Comparison of ENCODE assay signal across 7 mouse cellular contexts in genomic region chr3:104779949-104780348, GRCm38 (mm10). TPM values are rescaled to one million over a fixed set of nuclear protein-coding genes. Genes with fewer than 3 reads are reported as not detected.
DNase-seq lines count a peak whose midpoint lies in the region; ATAC-seq lines count a peak whose summit lies in the region.

No protein-coding gene starts in this region.

- DNase-seq in liver, result peak; percentile 66
- DNase-seq in MEL-GATA-1-ER (ENCODE audit: extremely low read depth, low read depth), result peak; percentile 75
- peak; percentile 39 for DNase-seq in c-Kit-positive CD71-positive TER-119-positive erythroid progenitor cells, embryonic 14.5 days (ENCODE audit: low spot score)
- peak; percentile 42 for DNase-seq in gastrocnemius, postnatal 25 days
- peak; percentile 86 for DNase-seq in limb, embryonic 11.5 days (ENCODE audit: low spot score)
- peak; percentile 84 for DNase-seq in right cerebral cortex, postnatal 4 days

- no peak overlapping the region for H3K4me2 ChIP-seq in liver, embryonic 12.5 days
- H3K4me2 ChIP-seq in limb, embryonic 11.5 days (ENCODE audit: low read depth, severe bottlenecking), result no peak overlapping the region

- no peak overlapping the region for H3K27ac ChIP-seq in liver, embryonic 12.5 days
- H3K27ac ChIP-seq in limb, embryonic 11.5 days (replicated peaks; ENCODE audit: low read depth, low read length), result no peak overlapping the region

- peaks cover 25% of the 10 kb centered on the region for H3K4me1 ChIP-seq in liver, embryonic 12.5 days
- H3K4me1 ChIP-seq in limb, embryonic 11.5 days (ENCODE audit: control insufficient read depth, insufficient read depth, low read length), result peaks cover 11% of the 10 kb centered on the region

- peaks cover 97% of the 10 kb centered on the region for H3K27me3 ChIP-seq in liver, embryonic 12.5 days (replicated peaks)
- peaks cover 64% of the 10 kb centered on the region for H3K27me3 ChIP-seq in limb, embryonic 11.5 days (ENCODE audit: control insufficient read depth, insufficient read depth, low read length)

- no peak overlapping the region for H3K4me3 ChIP-seq in liver, embryonic 12.5 days
- H3K4me3 ChIP-seq in limb, embryonic 11.5 days (ENCODE audit: low read depth, low read length), result no peak overlapping the region

- ATAC-seq in liver, embryonic 12.5 days, result no peak
- no peak for ATAC-seq in limb, embryonic 11.5 days (ENCODE audit: insufficient number of reproducible peaks, low FRiP score, low TSS enrichment, low read depth)

- no peaks in the 10 kb centered on the region for H3K9me3 ChIP-seq in liver, embryonic 12.5 days (replicated peaks)
- H3K9me3 ChIP-seq in limb, embryonic 11.5 days (ENCODE audit: control insufficient read depth, low read length), result no peaks in the 10 kb centered on the region

- H3K9ac ChIP-seq in liver, embryonic 12.5 days, result no peak overlapping the region
- H3K9ac ChIP-seq in limb, embryonic 11.5 days (ENCODE audit: low read length), result no peak overlapping the region

- 2% methylated on average over 7 of the region's 7 CpGs for WGBS in liver, embryonic 12.5 days (ENCODE audit: insufficient replicate concordance)
- 0% methylated on average over 7 of the region's 7 CpGs for WGBS in limb, embryonic 11.5 days

- H3K36me3 ChIP-seq in liver, embryonic 12.5 days, result no peaks in the 10 kb centered on the region
- H3K36me3 ChIP-seq in limb, embryonic 11.5 days (ENCODE audit: control insufficient read depth, insufficient read depth, low read length), result no peaks in the 10 kb centered on the region

RNA-seq across cellular contexts. Expression of gene Ppm1j, which starts 0.9 kb away (rescaled TPM):
- 0.79 and 1.3 TPM in 2 replicates for polyA plus RNA-seq in liver, embryonic 12.5 days (2016; fragmentation: Nextera tagmentation; extraction: Ambion mirVana)
- total RNA-seq in gastrocnemius, postnatal 25 days (2021), result 10 to 100 TPM; 34.3 to 40.8 TPM
- 1.3 and 1.8 TPM in 2 replicates for polyA plus RNA-seq in limb, embryonic 11.5 days (2014; fragmentation: Nextera tagmentation; extraction: Ambion mirVana)

RNA-seq across cellular contexts. Expression of gene Fam19a3, which starts 1.7 kb away (rescaled TPM):
- not detected in 2 replicates for polyA plus RNA-seq in liver, embryonic 12.5 days (2016; fragmentation: Nextera tagmentation; extraction: Ambion mirVana)
- 1 to 10 TPM; 4.0 to 4.6 TPM for total RNA-seq in gastrocnemius, postnatal 25 days (2021)
- 0.29 and 0.30 TPM in 2 replicates for polyA plus RNA-seq in limb, embryonic 11.5 days (2014; fragmentation: Nextera tagmentation; extraction: Ambion mirVana)

RNA-seq across cellular contexts. Expression of gene Rhoc, which starts 8.2 kb away (rescaled TPM):
- 28.1 and 34.1 TPM in 2 replicates for polyA plus RNA-seq in liver, embryonic 12.5 days (2016; fragmentation: Nextera tagmentation; extraction: Ambion mirVana)
- 10 to 100 TPM; 44.8 to 66.5 TPM for total RNA-seq in gastrocnemius, postnatal 25 days (2021)
- polyA plus RNA-seq in limb, embryonic 11.5 days (2014; fragmentation: Nextera tagmentation; extraction: Ambion mirVana), result 146 and 160 TPM in 2 replicates

RNA-seq across cellular contexts. Expression of gene Mov10, which starts 38.4 kb away (rescaled TPM):
- polyA plus RNA-seq in liver, embryonic 12.5 days (2016; fragmentation: Nextera tagmentation; extraction: Ambion mirVana), result 28.5 and 29.2 TPM in 2 replicates
- total RNA-seq in gastrocnemius, postnatal 25 days (2021), result 1 to 10 TPM; 1.4 to 1.7 TPM
- 61.4 and 62.3 TPM in 2 replicates for polyA plus RNA-seq in limb, embryonic 11.5 days (2014; fragmentation: Nextera tagmentation; extraction: Ambion mirVana)
